Mouse (Mus musculus) heart, embryonic 10.5 days (tissue): ENCODE results near the gene Urb1. TPM values are rescaled to one million over a fixed set of nuclear protein-coding genes. Genes with fewer than 3 reads are reported as not detected.

Experiments used
- DNase-seq: peaks from one replicate; pipeline ENCODE4 v3.0.0-alpha.2; 2017; ENCODE audit warnings: low spot score
- H3K27ac ChIP-seq: fragments of 300-500 bp; sonication (generic); 2 replicates; pipeline ENCODE4 v1.5.1; 2016; ENCODE audit warnings: mild to moderate bottlenecking
- H3K27me3 ChIP-seq: fragments of 300-500 bp; sonication (generic); 2 replicates; pipeline ENCODE4 v1.6.1; 2016; ENCODE audit warnings: mild to moderate bottlenecking; ENCODE audit not compliant: poor library complexity, insufficient read depth, severe bottlenecking
- H3K36me3 ChIP-seq: fragments of 300-500 bp; sonication (generic); 2 replicates; pipeline ENCODE4 v1.6.1; 2016; ENCODE audit warnings: mild to moderate bottlenecking, moderate library complexity
- H3K4me1 ChIP-seq: fragments of 300-500 bp; sonication (generic); 2 replicates; pipeline ENCODE4 v1.6.1; 2016; ENCODE audit warnings: mild to moderate bottlenecking
- H3K4me3 ChIP-seq: fragments of 300-500 bp; sonication (generic); 2 replicates; pipeline ENCODE4 v1.5.1; 2016; ENCODE audit warnings: mild to moderate bottlenecking, moderate library complexity
- H3K9me3 ChIP-seq: fragments of 300-500 bp; sonication (generic); 2 replicates; pipeline ENCODE4 v1.6.1; 2016; ENCODE audit warnings: mild to moderate bottlenecking, moderate library complexity
- WGBS: fragments of 180-500 bp; shearing (Covaris S2); methylation state at CpG from one replicate; pipeline ENCODE4 v1.1.7; 2016; 5-methylcytosine and 5-hydroxymethylcytosine counted together
- polyA plus RNA-seq: library from polyadenylated mRNA; unstranded; fragments of >200 nt; fragmentation: Nextera tagmentation; extraction: Ambion mirVana; gene quantifications from 2 replicates; pipeline ENCODE4 v1.2.1, GENCODE M21; 2016

Urb1 gene
- polyA plus RNA-seq, 1 experiment from 2014 or later: 12.7 TPM

DNA sequence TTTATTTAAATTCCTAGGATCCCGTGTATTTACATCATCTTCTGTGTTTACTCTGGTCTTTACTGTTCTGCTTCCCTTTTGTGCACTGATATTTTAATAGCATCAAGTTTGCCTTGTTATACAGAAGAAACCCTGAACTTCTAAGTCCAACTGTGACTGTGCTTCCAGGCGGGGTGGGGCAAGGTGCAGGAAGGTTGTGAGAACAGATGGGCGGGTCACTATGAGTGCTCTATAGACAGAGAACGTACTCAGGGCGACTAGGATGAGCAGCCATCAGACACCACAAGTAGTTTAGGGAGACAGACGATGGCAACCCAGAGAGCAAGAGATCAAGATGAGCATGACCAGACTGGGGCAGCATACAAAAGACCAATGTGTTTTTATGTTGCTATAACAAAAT, 10.1 kb upstream of the Urb1 start:
- Histone ChIP-seq H3K9me3 (no peaks in the 10 kb centered on the region), H3K36me3 (no peaks in the 10 kb centered on the region), H3K27me3 (0 out of 2 replicates have a peak, but pooled peaks cover 10% of the 10 kb centered on the region), H3K27ac (no peak overlapping the region), H3K4me1 (no peaks in the 10 kb centered on the region), H3K4me3 (no peak overlapping the region)
- 74% methylated on average over 6 of the region's 6 CpGs for WGBS
- no peak for DNase-seq

DNA sequence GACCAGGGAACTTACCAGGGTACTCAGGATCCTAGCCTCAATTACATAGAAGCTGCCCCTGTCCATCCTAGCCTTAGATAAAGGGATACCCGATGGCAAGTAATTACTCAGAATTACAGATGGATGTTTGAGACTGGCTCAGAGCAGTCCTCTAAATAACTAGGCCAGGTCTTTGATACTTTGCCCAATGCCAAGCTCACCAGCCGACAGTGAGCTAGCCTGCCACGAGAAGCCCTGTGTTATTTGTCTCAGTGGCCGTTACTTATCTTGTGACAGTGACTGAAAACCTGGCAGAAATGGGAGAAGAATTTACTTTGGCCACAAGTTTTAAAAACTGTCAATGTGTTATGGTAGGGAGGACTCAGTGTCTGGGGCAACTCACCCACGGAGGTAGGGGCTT, 1.9 kb upstream of the Urb1 start:
- no peak for DNase-seq
- WGBS: 75% methylated on average over 5 of the region's 5 CpGs
- H3K4me3 ChIP-seq: no peak overlapping the region

DNA sequence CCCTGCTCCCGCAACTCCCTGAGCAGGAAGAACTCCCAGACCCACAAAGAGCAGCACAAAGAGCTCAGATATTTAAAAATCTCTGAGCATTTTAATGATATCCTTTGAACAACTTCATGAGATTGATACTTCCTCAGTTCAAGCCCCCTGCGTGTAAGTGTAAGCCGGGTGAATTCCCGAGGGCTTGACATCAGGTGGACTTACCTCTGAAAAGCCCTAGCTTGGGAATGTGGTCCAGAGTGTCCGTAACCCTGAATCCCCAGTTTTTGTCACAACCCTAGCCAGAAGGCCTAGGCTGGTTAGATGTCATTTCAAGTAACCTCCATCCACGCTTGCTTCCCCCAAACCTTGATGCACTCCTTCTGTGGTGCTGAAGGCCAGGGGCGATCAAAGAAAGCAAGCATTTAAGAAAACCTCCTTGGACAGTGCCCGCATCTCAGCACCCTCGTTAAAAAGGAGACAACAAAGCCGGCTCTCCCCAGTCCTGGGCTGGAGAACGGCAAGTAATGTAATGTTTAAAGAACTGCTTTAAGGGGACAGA, 573 bp upstream of the Urb1 start:
- WGBS: 49% methylated on average over 11 of the region's 11 CpGs
- H3K4me1 ChIP-seq: peaks cover 26% of the 10 kb centered on the region
- no peaks in the 10 kb centered on the region for H3K36me3 ChIP-seq
- peak overlapping the region; percentile 86 for H3K27ac ChIP-seq
- H3K9me3 ChIP-seq: no peaks in the 10 kb centered on the region
- no peaks in the 10 kb centered on the region for H3K27me3 ChIP-seq
- no peak for DNase-seq
- H3K4me3 ChIP-seq: peak overlapping the region; percentile 96

More for the DNA sequence above, 1.9 kb upstream of the Urb1 start:
- Histone ChIP-seq H3K9me3 (no peaks in the 10 kb centered on the region), H3K4me1 (peaks cover 23% of the 10 kb centered on the region), H3K27me3 (no peaks in the 10 kb centered on the region), H3K36me3 (no peaks in the 10 kb centered on the region), H3K27ac (no peak overlapping the region)

DNA sequence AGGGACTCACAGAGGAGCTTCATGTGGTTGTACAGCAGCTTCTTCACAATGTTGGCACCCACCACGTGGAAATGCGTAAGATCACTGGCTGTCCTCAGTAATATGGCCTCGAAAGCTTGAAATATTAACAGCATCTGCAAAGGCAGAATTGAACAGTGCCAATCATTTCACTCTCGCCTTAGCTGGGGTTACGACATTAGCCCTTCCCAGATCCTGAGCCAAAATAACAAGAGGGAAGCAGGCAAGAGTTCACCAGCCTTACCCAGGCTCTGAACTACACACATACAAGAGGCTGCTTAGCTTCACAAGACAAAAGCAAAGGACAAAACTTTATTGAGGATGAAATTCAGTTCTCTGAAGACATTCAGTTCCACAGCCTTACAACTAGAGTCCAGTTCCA, 5.7 kb downstream of the Urb1 start:
- H3K36me3 ChIP-seq: peaks cover 43% of the 10 kb centered on the region
- no peaks in the 10 kb centered on the region for H3K9me3 ChIP-seq
- H3K4me1 ChIP-seq: peaks cover 18% of the 10 kb centered on the region
- 88% methylated on average over 5 of the region's 5 CpGs for WGBS
- no peak for DNase-seq
- H3K27me3 ChIP-seq: no peaks in the 10 kb centered on the region
- H3K27ac ChIP-seq: no peak overlapping the region
- no peak overlapping the region for H3K4me3 ChIP-seq

DNA sequence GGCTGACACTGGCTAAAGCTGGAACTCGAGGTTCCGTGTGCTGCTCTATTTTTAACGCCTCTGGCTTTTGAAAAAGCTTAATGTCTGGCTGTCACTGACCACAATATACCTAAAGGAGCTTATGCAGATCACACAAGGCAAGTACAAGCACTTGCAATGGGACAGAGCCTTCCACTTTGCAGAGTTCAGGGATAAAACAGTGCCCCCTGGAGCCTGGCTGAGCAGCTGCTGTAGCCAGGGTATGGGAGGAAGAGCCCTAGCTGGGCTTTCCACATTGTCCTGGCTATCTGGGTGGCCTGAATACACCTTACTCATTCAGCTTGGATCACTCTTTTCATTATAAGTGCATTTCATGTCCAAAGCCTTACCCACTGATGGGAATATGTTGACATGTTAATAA, 8.3 kb downstream of the Urb1 start:
- Histone ChIP-seq H3K27me3 (no peaks in the 10 kb centered on the region), H3K36me3 (peaks cover 64% of the 10 kb centered on the region), H3K9me3 (no peaks in the 10 kb centered on the region), H3K27ac (no peak overlapping the region), H3K4me1 (peaks cover 11% of the 10 kb centered on the region; the same call in 1 of the 2 replicates), H3K4me3 (no peak overlapping the region)
- DNase-seq: no peak
- WGBS: 68% methylated on average over 3 of the region's 3 CpGs

DNA sequence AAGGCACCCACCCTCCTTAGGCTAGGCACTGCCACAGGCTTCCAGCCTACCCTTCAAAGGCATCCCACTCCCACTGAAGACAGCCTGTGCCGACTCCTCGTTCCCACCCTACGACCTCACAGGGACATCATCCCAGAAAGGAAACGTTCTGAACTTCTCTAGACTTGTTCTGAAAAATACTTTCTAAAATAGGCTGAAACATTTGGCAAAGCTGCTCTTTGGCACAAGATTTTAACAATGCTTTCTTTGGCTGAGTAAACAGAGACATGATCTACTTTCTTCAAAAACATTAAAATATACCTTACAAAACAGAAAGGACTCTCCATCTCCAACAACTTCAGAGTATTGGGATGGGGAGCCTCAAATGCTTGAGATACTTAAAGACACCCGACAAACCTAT, 9.0 kb downstream of the Urb1 start:
- Histone ChIP-seq H3K4me3 (no peak overlapping the region), H3K36me3 (peaks cover 71% of the 10 kb centered on the region), H3K9me3 (no peaks in the 10 kb centered on the region), H3K27ac (no peak overlapping the region), H3K4me1 (peaks cover 10% of the 10 kb centered on the region; the same call in 1 of the 2 replicates), H3K27me3 (no peaks in the 10 kb centered on the region)
- WGBS: 94% methylated on average over 5 of the region's 5 CpGs
- no peak for DNase-seq

DNA sequence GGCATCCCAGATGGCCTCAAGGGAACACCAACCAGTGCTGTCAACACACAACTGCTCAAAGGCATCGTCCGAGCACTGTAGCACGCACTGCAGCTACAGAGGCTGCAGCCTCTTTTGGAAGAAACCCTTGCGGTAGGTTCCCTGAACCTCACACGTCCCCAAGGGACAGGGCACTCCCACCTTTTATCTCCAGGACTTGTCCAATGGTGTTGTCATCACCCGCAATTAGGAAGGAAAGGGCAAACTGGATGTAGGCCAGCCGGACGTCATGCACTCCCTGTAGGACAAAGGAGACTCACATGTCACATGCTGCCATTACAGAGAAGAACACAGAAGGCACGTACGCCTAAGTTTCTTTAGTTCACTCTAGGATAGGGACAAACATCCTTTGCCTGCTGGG, 10.4 kb downstream of the Urb1 start:
- peaks cover 8% of the 10 kb centered on the region; the same call in 1 of the 2 replicates for H3K4me1 ChIP-seq
- WGBS: 44% methylated on average over 10 of the region's 10 CpGs
- H3K4me3 ChIP-seq: no peak overlapping the region
- H3K36me3 ChIP-seq: peaks cover 75% of the 10 kb centered on the region
- H3K27ac ChIP-seq: no peak overlapping the region
- H3K27me3 ChIP-seq: no peaks in the 10 kb centered on the region
- no peak for DNase-seq
- no peaks in the 10 kb centered on the region for H3K9me3 ChIP-seq

DNA sequence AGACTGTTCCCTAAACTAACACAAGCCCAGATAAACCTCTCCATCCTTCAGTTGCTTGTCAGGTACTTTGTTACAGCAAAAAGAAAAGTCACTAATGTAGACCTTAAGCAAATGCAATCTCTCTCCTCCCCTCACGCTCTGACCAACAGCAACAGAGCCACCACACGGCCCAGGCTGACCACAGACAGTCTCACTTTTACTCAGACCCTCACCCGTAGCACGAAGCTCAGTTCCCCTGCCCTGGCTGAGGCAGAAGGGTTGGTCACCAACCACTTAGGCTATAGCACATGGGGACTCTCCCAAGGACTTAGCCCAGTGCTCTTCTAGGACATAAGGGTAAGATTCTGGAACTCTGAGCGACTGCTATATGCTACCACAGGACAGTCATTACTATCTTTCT, 11.4 kb downstream of the Urb1 start:
- WGBS: 82% methylated on average over 5 of the region's 5 CpGs
- DNase-seq: no peak
- Histone ChIP-seq H3K9me3 (no peaks in the 10 kb centered on the region), H3K4me1 (peaks cover 8% of the 10 kb centered on the region; the same call in 1 of the 2 replicates), H3K27ac (no peak overlapping the region), H3K4me3 (no peak overlapping the region), H3K36me3 (peaks cover 72% of the 10 kb centered on the region), H3K27me3 (no peaks in the 10 kb centered on the region)

DNA sequence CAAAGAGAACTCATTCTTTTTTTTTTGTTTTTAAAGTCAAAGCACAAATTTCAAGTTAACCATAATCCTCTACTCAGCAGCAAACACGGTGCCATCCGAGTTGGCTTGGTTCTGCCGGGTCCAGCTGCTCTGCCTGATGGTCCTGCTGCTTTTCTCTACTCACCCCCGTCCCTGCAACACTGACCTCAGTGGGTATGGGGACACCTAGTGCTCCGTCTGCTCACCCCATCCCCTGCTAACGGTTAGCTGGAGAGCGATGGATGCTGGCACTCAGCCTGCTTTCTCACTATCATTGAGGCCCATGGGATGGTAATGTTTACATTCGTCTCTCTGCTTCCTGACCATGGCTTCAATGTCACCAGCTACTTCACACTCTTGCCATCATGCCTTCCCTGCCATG, 11.8 kb downstream of the Urb1 start:
- 77% methylated on average over 8 of the region's 8 CpGs for WGBS
- H3K27ac ChIP-seq: no peak overlapping the region
- peaks cover 72% of the 10 kb centered on the region for H3K36me3 ChIP-seq
- H3K4me3 ChIP-seq: no peak overlapping the region
- DNase-seq: no peak
- H3K9me3 ChIP-seq: no peaks in the 10 kb centered on the region
- no peaks in the 10 kb centered on the region for H3K27me3 ChIP-seq
- H3K4me1 ChIP-seq: peaks cover 8% of the 10 kb centered on the region; the same call in 1 of the 2 replicates

DNA sequence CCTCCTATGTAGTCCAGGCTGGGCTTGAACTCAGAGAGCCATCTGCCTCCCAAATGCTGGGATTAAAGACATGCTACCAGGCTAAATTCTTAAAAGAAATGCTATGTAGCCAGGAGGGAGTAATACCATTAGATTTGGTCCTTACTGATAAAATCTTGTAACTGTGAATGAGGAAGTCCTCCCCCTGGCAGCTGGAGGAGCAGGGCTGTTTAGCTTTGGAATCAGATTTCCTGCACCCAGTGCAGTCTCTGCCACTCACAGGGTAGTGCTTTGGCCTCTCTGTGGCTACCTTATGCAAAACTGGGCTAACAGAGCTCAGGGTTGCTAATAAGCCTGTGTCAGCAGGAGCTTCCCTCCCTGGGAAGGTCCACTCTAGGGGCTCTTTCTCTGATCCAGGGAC, 15.5 kb downstream of the Urb1 start:
- Histone ChIP-seq H3K27me3 (no peaks in the 10 kb centered on the region), H3K27ac (no peak overlapping the region), H3K36me3 (peaks cover 89% of the 10 kb centered on the region), H3K9me3 (no peaks in the 10 kb centered on the region), H3K4me3 (no peak overlapping the region), H3K4me1 (peaks cover 12% of the 10 kb centered on the region; the same call in 1 of the 2 replicates)
- no peak for DNase-seq

DNA sequence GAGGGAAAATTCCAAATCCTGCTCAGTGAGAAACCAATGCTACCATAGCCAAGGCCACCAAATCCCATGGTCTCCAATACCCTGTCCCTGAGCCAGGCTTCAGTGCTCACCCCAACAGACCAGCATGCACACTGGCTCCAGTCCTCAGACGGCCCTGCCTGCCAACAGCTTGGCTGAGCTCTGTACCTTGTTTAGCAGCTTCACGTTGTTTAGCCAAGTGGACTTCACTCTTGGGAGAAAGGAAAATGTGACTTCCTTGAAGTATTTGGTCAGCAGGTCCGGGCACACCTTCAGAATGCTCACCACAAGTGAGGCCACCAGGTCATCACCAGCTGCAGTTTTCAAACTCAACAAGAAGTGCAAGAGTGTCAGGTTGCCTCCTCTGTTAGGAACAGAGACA, 17.7 kb downstream of the Urb1 start:
- no peak overlapping the region for H3K27ac ChIP-seq
- H3K27me3 ChIP-seq: no peaks in the 10 kb centered on the region
- no peak for DNase-seq
- peaks cover 10% of the 10 kb centered on the region; the same call in 1 of the 2 replicates for H3K4me1 ChIP-seq
- whole genome bisulfite sequencing: 71% methylated on average over 3 of the region's 3 CpGs
- H3K4me3 ChIP-seq: no peak overlapping the region
- H3K9me3 ChIP-seq: no peaks in the 10 kb centered on the region
- peaks cover 94% of the 10 kb centered on the region for H3K36me3 ChIP-seq

DNA sequence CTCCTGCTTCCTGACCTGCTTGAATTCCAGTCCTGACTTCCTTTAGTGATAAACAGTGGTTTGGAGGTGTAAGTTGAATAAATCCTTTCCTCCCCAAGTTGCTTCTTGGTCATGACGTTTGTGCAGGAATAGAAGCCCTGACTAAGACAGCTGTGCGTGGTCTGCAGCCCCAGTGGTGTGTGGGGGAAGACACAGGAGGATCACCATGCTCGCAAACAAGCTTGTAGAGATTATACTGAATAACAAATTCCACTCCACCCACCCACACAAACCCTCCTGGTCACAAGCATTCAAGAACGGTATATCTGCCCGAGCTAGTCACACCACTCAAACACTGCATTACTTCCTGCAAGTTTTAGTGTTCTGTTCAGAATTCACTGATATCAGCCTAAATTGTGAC, 18.1 kb downstream of the Urb1 start:
- Histone ChIP-seq H3K4me1 (peaks cover 10% of the 10 kb centered on the region; the same call in 1 of the 2 replicates), H3K4me3 (no peak overlapping the region), H3K9me3 (no peaks in the 10 kb centered on the region), H3K27ac (no peak overlapping the region), H3K27me3 (no peaks in the 10 kb centered on the region), H3K36me3 (peaks cover 94% of the 10 kb centered on the region)
- no peak for DNase-seq
- WGBS: 75% methylated on average over 5 of the region's 5 CpGs

DNA sequence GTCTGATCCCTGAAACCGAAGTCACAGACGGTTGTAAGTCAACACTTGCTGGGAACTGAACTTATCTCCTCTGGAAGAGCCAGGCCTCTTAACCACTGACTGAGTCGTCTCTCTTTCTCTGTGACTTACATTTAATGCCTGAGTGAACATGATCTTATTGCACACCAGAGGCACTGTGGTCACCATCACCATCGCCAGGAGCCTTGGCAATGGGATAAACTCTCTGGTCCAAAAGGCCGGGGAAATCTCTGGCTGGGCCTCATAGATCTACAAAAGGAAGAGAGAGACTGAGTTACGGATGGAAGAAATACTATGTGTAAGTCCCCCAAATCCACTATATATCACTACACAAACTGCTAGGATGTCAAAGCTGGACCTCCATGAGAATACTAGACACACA, 19.3 kb downstream of the Urb1 start:
- H3K36me3 ChIP-seq: peaks cover 94% of the 10 kb centered on the region
- no peak overlapping the region for H3K27ac ChIP-seq
- H3K9me3 ChIP-seq: no peaks in the 10 kb centered on the region
- no peaks in the 10 kb centered on the region for H3K27me3 ChIP-seq
- peaks cover 12% of the 10 kb centered on the region; the same call in 1 of the 2 replicates for H3K4me1 ChIP-seq
- whole genome bisulfite sequencing: 90% methylated on average over 6 of the region's 6 CpGs
- DNase-seq: no peak
- no peak overlapping the region for H3K4me3 ChIP-seq

DNA sequence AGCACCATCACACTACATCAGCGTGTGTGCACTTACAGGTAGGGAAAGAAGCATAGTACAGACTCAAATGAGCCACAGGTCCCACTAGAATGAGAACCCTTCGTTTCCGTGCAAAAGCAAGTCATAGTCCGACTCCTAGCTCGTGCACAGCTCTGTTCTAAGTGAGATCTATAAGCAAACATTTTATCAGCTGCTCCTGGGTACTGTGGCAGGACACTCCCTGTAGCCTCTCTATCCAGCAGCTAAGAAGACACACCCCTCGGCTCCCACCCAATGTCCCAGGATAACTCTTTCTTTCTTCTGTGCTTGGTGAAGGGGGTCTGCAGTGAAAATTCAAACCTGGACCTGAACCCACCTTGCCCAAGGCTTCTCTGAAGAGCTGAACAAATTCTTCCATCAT, 21.6 kb downstream of the Urb1 start:
- H3K4me1 ChIP-seq: peaks cover 32% of the 10 kb centered on the region
- no peak overlapping the region for H3K27ac ChIP-seq
- peaks cover 95% of the 10 kb centered on the region for H3K36me3 ChIP-seq
- H3K9me3 ChIP-seq: no peaks in the 10 kb centered on the region
- 90% methylated on average over 6 of the region's 6 CpGs for WGBS
- no peak overlapping the region for H3K4me3 ChIP-seq
- no peaks in the 10 kb centered on the region for H3K27me3 ChIP-seq
- no peak for DNase-seq
